Mouse (Mus musculus) adrenal gland, postnatal 25 days (tissue): Measurements from ENCODE around the gene Emcn. TPM values are rescaled to one million over a fixed set of nuclear protein-coding genes. Genes with fewer than 3 reads are reported as not detected.

Experiments
- DNase-seq: peaks from one replicate; pipeline ENCODE4 v3.0.0; 2021; ENCODE audit warnings: mixed read lengths
- total RNA-seq: library from RNA; stranded (reverse); gene quantifications from 2 replicates; pipeline ENCODE4 v1.2.3, GENCODE M21; 2021

Gene Emcn
- total RNA-seq, 1 experiment from 2014 or later = 116 TPM

DNA sequence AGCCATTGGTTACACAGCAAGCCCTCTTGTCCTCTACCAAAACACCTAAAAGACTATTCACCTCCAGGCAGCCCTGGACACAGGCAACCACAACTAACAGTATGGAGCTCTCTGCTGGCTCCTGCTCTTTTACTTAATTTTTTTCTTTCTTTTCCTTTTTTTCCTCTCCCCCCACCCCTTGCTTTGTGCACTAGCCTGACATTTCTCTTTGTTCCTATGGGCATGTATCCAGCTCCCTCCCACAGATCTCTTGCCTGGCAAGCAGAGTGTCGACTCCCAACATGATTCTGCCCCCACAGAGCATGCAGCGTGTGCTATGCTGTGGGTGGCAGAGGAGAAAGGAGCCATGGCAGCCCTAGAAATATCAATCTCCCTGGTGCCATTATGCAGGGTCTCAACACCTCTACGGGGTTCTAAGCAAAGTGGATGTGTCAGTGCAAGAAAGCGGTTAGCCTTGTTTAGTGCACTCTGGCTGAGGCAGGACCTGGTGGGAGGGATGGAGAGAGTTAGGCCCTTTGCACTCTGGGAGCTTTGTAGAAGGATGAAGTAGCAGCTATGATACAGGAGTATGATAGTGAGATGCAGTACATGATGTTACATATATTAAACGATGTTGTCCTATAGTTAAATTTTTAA, 74.7 kb downstream of the Emcn start:
- DNase-seq = no peak

GRCm38 (mm10) chr3:137418636-137419035, 77.8 kb downstream of the Emcn start:
- DNase-seq = no peak

DNA sequence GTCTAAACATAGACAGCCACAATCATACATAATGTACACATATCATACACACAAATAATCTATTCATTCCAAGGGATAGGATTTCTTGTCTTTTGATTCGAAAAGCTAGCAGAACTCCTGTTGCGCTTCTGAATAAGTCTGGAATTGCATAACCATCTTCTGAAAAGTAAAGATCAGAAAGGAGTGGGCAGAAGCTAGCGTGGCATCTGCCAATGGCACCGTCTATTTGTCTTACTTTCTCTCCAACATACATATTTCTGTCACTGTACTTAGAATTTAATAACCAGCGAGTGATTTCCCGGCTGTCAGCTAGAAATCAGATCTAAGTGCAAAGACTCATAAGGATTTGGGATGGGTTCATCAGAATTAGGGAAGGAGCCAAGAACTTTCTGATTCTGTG, 88.6 kb downstream of the Emcn start:
- DNase-seq = no peak

- DNase-seq = no peak
Measured at GRCm38 (mm10) chr3:137464902-137465629, 124.2 kb downstream of the Emcn start.

DNA sequence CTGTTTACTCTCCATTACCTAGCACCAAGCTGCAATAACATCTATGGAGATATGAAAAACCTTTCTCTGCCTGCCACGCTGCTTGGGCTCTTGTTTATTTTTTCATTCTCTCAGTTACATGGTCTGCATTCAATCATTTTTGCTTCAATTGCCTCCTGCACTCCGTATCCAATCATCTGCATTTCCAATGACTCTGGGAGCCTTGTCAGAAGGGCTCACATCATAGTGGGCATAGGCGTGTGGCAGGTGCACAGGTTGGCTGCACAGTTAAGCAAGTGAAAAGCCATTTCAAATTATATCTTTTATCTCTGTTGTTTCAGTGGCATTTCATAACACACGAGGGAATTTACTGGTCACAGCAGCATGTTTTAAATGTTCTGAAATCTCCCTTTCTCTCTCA, 125.1 kb downstream of the Emcn start:
- no peak for DNase-seq

GRCm38 (mm10) chr3:137466766-137467165, 125.9 kb downstream of the Emcn start:
- no peak for DNase-seq

DNA sequence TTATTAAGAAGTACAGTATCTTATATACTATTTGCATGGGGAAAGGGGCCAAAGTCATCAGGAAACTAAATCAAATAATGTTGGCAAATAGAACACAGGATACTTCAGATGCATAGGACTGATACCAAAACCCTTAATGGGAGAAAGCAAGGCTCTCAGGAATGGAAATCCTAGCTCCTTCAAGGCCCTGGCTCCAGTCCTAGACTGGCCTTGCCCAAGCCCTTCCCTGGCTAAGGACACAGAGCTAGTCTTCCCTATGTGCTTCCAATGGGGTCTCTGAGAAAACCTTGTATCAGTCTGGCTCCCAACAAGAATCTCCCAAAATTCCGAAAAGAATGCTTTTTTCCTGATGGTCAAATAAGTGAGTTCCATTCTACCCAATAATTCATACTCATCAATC, 126.5 kb downstream of the Emcn start:
- no peak for DNase-seq

GRCm38 (mm10) chr3:137472145-137472544, 131.3 kb downstream of the Emcn start:
- no peak for DNase-seq

GRCm38 (mm10) chr3:137479761-137480339, 139.0 kb downstream of the Emcn start:
- no peak for DNase-seq

DNA sequence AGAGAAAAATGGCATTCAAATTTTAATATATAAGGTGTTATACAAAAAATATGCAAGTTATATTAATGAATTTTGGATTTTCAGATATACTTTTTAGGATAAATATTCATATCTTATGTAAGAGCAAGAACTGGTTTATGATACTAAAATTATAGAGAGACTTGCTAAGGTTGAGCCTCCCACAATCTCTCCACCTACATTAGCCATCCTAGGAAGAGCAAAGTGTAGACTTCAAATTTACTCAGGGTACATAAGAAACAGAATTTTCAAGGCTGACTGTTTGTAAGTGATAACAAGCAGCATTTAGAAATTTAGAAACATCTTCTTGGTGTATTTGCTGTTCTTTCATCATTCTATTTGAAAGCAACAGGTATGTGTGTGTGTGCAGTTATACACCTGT, 140.3 kb downstream of the Emcn start:
- DNase-seq = no peak
